Mouse (Mus musculus) heart, postnatal 0 days (tissue): ENCODE data around the gene Slc5a8.

Experiments
- CTCF ChIP-seq: IDR thresholded peaks from 2 replicates; pipeline ENCODE4 v1.5.1; 2016; ENCODE audit warnings: antibody characterized with exemption, control low read depth, low read depth
- EP300 ChIP-seq: IDR thresholded peaks from 2 replicates; pipeline ENCODE4 v1.6.1; 2016; ENCODE audit warnings: antibody characterized with exemption, low read depth

GRCm38 (mm10) chr10:88960791-88961190 is 75.0 kb downstream of the Slc5a8 start:
- TF ChIP-seq CTCF, result no peak
- no peak for TF ChIP-seq EP300
